Mouse (Mus musculus) limb, embryonic 11.5 days (tissue): ENCODE data around the gene Wrap53. TPM values are rescaled to one million over a fixed set of nuclear protein-coding genes. Genes with fewer than 3 reads are reported as not detected.

ENCODE experiments used
- ATAC-seq: fragments of 200-750 bp; cut with Nextera tagmentation; 2 replicates; pipeline ENCODE4 v1.8.0; 2017; ENCODE audit warnings: low read depth; ENCODE audit not compliant: insufficient number of reproducible peaks, low FRiP score, low TSS enrichment
- DNase-seq: peaks from one replicate; pipeline ENCODE4 v3.0.0-alpha.2; 2015; ENCODE audit warnings: low spot score
- H3K27ac ChIP-seq: fragments of 300-500 bp; sonication (generic); replicated peaks from 2 replicates; pipeline ENCODE4 v1.5.1; 2014; ENCODE audit warnings: low read depth, mild to moderate bottlenecking, low read length
- H3K27me3 ChIP-seq: fragments of 300-500 bp; sonication (generic); 2 replicates; pipeline ENCODE4 v1.6.1; 2014; ENCODE audit warnings: mild to moderate bottlenecking, low read length, mixed read lengths; ENCODE audit not compliant: control insufficient read depth, insufficient read depth
- H3K36me3 ChIP-seq: fragments of 300-500 bp; sonication (generic); 2 replicates; pipeline ENCODE4 v1.6.1; 2014; ENCODE audit warnings: mild to moderate bottlenecking, low read length, moderate library complexity, mixed read lengths; ENCODE audit not compliant: control insufficient read depth, insufficient read depth
- H3K4me1 ChIP-seq: fragments of 300-500 bp; sonication (generic); 2 replicates; pipeline ENCODE4 v1.6.1; 2014; ENCODE audit warnings: low read length, mixed read lengths; ENCODE audit not compliant: control insufficient read depth, insufficient read depth
- H3K4me2 ChIP-seq: fragments of 300-500 bp; sonication (generic); 2 replicates; pipeline ENCODE4 v1.6.1; 2014; ENCODE audit warnings: low read depth, mild to moderate bottlenecking, moderate library complexity; ENCODE audit not compliant: severe bottlenecking
- H3K4me3 ChIP-seq: fragments of 300-500 bp; sonication (generic); 2 replicates; pipeline ENCODE4 v1.5.1; 2014; ENCODE audit warnings: low read depth, low read length
- H3K9ac ChIP-seq: fragments of 300-500 bp; sonication (generic); 2 replicates; pipeline ENCODE4 v1.6.1; 2014; ENCODE audit warnings: mild to moderate bottlenecking, low read length
- H3K9me3 ChIP-seq: fragments of 300-500 bp; sonication (generic); 2 replicates; pipeline ENCODE4 v1.6.1; 2016; ENCODE audit warnings: low read length; ENCODE audit not compliant: control insufficient read depth
- WGBS: fragments of 180-500 bp; shearing (Covaris S2); extraction: QIAGEN DNeasy Blood & Tissue Kit; methylation state at CpG from one replicate; pipeline ENCODE4 v1.1.7; 2014; 5-methylcytosine and 5-hydroxymethylcytosine counted together
- polyA plus RNA-seq: library from polyadenylated mRNA; unstranded; fragments of >200 nt; fragmentation: Nextera tagmentation; extraction: Ambion mirVana; gene quantifications from 2 replicates; pipeline ENCODE4 v1.2.1, GENCODE M21; 2014

Wrap53 gene
- polyA plus RNA-seq, 1 experiment from 2014 or later, result 46.9 TPM

GRCm38 (mm10) chr11:69565131-69565530 is 14.9 kb downstream of the Wrap53 start:
- no peaks in the 10 kb centered on the region for H3K27me3 ChIP-seq
- no peak overlapping the region for H3K4me2 ChIP-seq
- DNase-seq, result no peak
- H3K9me3 ChIP-seq, result no peaks in the 10 kb centered on the region
- no peak overlapping the region for H3K27ac ChIP-seq
- ATAC-seq, result no peak
- H3K9ac ChIP-seq, result no peak overlapping the region
- no peak overlapping the region for H3K4me3 ChIP-seq
- peaks cover 35% of the 10 kb centered on the region for H3K4me1 ChIP-seq
- 55% methylated on average over 8 of the region's 8 CpGs for WGBS
- H3K36me3 ChIP-seq, result peaks cover 10% of the 10 kb centered on the region; the same call in 1 of the 2 replicates

DNA sequence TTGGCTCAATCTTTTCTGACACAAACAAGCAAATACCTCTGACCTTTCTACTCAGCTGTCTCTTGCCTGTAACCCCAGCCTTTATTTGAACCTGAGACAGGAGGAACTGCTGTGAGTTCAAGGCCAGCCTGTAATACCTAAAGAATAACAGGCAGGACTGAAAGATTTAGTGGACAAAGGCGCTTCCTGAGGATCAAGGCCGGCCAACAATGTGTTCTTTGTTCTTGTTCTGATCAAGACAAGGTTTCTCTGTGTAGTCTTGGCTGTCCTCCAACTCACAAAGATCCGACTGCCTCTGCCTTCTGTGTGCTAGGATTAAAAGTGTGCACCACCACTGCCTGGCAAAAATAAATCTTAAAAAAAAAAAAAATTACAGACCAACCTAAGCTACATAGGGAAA is 15.7 kb downstream of the Wrap53 start:
- Histone ChIP-seq H3K4me1 (peaks cover 37% of the 10 kb centered on the region), H3K36me3 (peaks cover 10% of the 10 kb centered on the region; the same call in 1 of the 2 replicates), H3K9me3 (no peaks in the 10 kb centered on the region), H3K9ac (no peak overlapping the region), H3K4me3 (no peak overlapping the region), H3K27me3 (no peaks in the 10 kb centered on the region), H3K4me2 (no peak overlapping the region), H3K27ac (no peak overlapping the region)
- ATAC-seq (no peak), DNase-seq (no peak)
- 62% methylated on average over 3 of the region's 3 CpGs for WGBS

GRCm38 (mm10) chr11:69563373-69563772 is 16.7 kb downstream of the Wrap53 start:
- DNase-seq, result peak; percentile 60
- Histone ChIP-seq H3K27ac (peak overlapping the region; percentile 48; the same call in 1 of the 2 replicates), H3K4me3 (no peak overlapping the region), H3K9ac (no peak overlapping the region), H3K36me3 (peaks cover 10% of the 10 kb centered on the region; the same call in 1 of the 2 replicates), H3K4me2 (no peak overlapping the region; the same call in 1 of the 2 replicates), H3K27me3 (no peaks in the 10 kb centered on the region), H3K4me1 (peaks cover 47% of the 10 kb centered on the region), H3K9me3 (no peaks in the 10 kb centered on the region)
- WGBS, result 25% methylated on average over 13 of the region's 13 CpGs
- no peak for ATAC-seq

GRCm38 (mm10) chr11:69560896-69561854 is 18.9 kb downstream of the Wrap53 start:
- ATAC-seq (peak; percentile 81), DNase-seq (peak; percentile 81)
- 6% methylated on average over 16 of the region's 16 CpGs for WGBS
- H3K36me3 ChIP-seq, result peaks cover 10% of the 10 kb centered on the region; the same call in 1 of the 2 replicates
- no peaks in the 10 kb centered on the region for H3K27me3 ChIP-seq
- H3K4me1 ChIP-seq, result peaks cover 65% of the 10 kb centered on the region
- peak overlapping the region; percentile 97 for H3K4me2 ChIP-seq
- H3K4me3 ChIP-seq, result peak overlapping the region; percentile 84
- peak overlapping the region; percentile 94 for H3K27ac ChIP-seq
- no peaks in the 10 kb centered on the region for H3K9me3 ChIP-seq
- H3K9ac ChIP-seq, result peak overlapping the region; percentile 95

DNA sequence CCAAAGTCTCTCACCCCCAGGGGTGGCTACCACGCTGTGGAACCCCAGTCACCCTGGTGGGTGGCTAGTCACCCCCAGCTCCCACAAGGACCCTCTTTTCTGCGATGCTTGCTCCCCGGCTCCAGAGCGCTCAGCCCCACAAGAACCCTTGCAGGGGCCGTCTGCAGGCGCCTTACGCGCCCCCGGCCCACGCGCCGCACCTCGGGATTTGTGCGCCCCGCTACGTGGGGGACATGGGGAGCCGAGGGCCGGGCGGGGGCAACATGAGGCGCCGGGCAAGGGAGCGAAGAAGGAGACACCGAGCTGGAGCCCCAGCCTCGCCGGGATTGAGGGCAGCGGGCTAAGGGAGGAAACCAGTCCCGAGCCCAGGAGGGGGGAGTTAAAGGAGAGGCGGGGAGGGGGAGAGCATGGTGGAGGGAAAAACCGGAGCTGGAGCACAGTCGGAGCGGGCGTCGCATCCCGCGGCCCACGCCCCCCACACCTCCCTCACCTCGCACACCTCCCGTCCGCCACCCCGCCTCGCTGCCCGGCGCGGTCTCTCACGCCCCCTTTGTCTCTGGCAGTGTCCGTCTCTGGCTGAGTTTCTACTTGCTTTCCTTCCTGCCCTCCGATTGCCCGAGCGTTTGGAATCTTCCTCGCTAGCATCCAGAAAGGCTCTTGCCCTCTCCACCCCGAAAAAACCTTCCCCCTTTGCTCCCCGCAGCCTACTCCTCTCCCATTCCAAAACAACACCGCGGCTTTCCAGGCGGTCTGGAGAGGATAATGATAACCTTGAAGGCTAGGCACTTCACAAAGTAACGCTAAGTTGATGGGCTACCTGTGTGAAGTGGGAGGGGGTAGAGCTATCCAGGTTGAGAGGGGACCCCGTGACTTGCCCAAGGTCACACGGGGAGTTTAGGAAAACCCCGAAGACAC is 19.9 kb downstream of the Wrap53 start, which contains the start of gene Efnb3:
Gene Efnb3, minus strand, starts transcription at position 355 of the 915 bp plus-strand sequence.
- Histone ChIP-seq H3K27ac (peak within 1 kb of the TSS; percentile 94), H3K4me2 (peak within 1 kb of the TSS; percentile 97), H3K4me3 (peak within 1 kb of the TSS; percentile 84), H3K9ac (peak within 1 kb of the TSS; percentile 95), H3K4me1 (peaks cover 68% of the 10 kb centered on the region), H3K9me3 (no peaks in the 10 kb centered on the region), H3K36me3 (peaks cover 6% of the 10 kb centered on the region; the same call in 1 of the 2 replicates), H3K27me3 (no peaks in the 10 kb centered on the region)
- WGBS, result under 1% methylated on average over 58 of the region's 59 CpGs
- peak; percentile 15; the same call in 1 of the 2 replicates for ATAC-seq
- peak; percentile 86 for DNase-seq

- Histone ChIP-seq H3K9me3 (no peaks in the 10 kb centered on the region), H3K27ac (peak overlapping the region; percentile 94), H3K4me1 (peaks cover 72% of the 10 kb centered on the region), H3K27me3 (no peaks in the 10 kb centered on the region), H3K36me3 (peaks cover 6% of the 10 kb centered on the region; the same call in 1 of the 2 replicates), H3K4me3 (peak overlapping the region; percentile 84), H3K4me2 (peak overlapping the region; percentile 97), H3K9ac (peak overlapping the region; percentile 95)
- no peak for DNase-seq
- no peak for ATAC-seq
- WGBS, result 7% methylated on average over 5 of the region's 5 CpGs
Observed at GRCm38 (mm10) chr11:69559183-69559582, 20.9 kb downstream of the Wrap53 start.

GRCm38 (mm10) chr11:69558756-69559155 is 21.3 kb downstream of the Wrap53 start:
- Histone ChIP-seq H3K4me1 (peaks cover 70% of the 10 kb centered on the region), H3K4me2 (peak overlapping the region; percentile 97), H3K9ac (peak overlapping the region; percentile 95), H3K36me3 (peaks cover 6% of the 10 kb centered on the region; the same call in 1 of the 2 replicates), H3K27ac (no peak overlapping the region), H3K27me3 (no peaks in the 10 kb centered on the region), H3K4me3 (peak overlapping the region; percentile 84), H3K9me3 (no peaks in the 10 kb centered on the region)
- 29% methylated on average over 6 of the region's 6 CpGs for WGBS
- ATAC-seq (no peak), DNase-seq (no peak)
